Mouse (Mus musculus) lung, postnatal 0 days (tissue): ENCODE measurements around the gene Zfp786.

Source experiments
- CTCF ChIP-seq: IDR thresholded peaks from 2 replicates; pipeline ENCODE4 v1.5.1; 2016; ENCODE audit warnings: antibody characterized with exemption, mild to moderate bottlenecking
- EP300 ChIP-seq: IDR thresholded peaks from 2 replicates; pipeline ENCODE4 v1.6.1; 2016; ENCODE audit warnings: antibody characterized with exemption, mild to moderate bottlenecking, control low read depth

DNA sequence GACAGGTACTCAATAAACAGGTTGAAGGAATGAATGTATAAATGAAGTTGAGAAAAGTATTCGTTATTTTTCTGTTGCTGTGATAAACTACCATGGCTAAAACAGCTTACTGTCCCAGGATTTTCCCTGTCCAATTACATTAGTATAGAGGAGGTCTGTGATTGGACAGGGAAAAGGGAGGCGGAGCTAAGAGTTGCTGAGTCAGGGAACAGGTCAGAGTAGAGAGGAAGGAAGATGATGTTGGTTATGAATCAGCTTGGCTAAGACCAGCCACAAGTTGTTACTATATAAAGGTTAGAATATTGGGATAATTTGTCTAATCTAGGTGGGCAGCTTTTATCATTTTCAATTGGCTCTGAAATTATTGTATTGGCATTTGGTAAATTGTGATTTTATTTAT lies 39.9 kb downstream of the Zfp786 start:
- TF ChIP-seq CTCF (no peak), EP300 (no peak)
